Mouse (Mus musculus): Measurements from ENCODE around the gene Rpgrip1l. TPM values are rescaled to one million over a fixed set of nuclear protein-coding genes. Genes with fewer than 3 reads are reported as not detected.

Rpgrip1l gene
- polyA plus RNA-seq, 1 experiment from 2014 or later = 10.6 TPM

- no peak for ATAC-seq (ENCODE audit: low FRiP score)
- Histone ChIP-seq H3K36me3 (peaks cover 5% of the 10 kb centered on the region), H3K4me2 (no peak overlapping the region), H3K4me1 (replicated peaks) (no peaks in the 10 kb centered on the region), H3K27me3 (no peaks in the 10 kb centered on the region), H3K9me3 (no peaks in the 10 kb centered on the region), H3K4me3 (no peak overlapping the region), H3K9ac (no peak overlapping the region), H3K27ac (no peak overlapping the region)
- WGBS = 77% methylated on average over 8 of the region's 8 CpGs
These were observed 26.8 kb downstream of the Rpgrip1l start for GRCm38 (mm10) chr8:91286237-91286636.

DNA sequence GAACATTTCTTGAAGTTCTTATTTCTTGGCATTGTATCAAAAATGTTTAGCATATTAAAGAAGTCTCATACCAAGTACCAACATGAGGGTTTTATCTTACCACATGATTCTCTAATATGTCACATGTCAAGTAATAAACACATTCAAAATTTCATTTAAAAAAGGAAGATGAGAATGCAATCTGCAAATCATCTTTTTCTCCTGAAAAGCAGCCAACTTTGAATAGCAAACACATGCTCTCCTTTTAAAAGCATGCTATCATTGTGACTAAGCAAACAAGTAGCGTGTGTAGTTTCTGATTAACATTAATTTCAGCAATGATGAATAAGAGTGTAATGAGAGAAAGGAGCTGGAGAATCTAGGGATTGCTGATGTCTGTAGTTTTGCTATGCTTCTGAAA is 29.2 kb downstream of the Rpgrip1l start:
- ATAC-seq (ENCODE audit: low FRiP score) = no peak
- Histone ChIP-seq H3K4me2 (no peak overlapping the region), H3K27ac (no peak overlapping the region), H3K27me3 (no peaks in the 10 kb centered on the region), H3K4me1 (replicated peaks) (no peaks in the 10 kb centered on the region), H3K9ac (no peak overlapping the region), H3K9me3 (no peaks in the 10 kb centered on the region), H3K36me3 (peaks cover 5% of the 10 kb centered on the region), H3K4me3 (no peak overlapping the region)
- 96% methylated on average over 1 of the region's 1 CpGs for WGBS

GRCm38 (mm10) chr8:91282655-91283054 is 30.4 kb downstream of the Rpgrip1l start:
- ATAC-seq (ENCODE audit: low FRiP score) = no peak
- Histone ChIP-seq H3K27ac (no peak overlapping the region), H3K9me3 (no peaks in the 10 kb centered on the region), H3K9ac (no peak overlapping the region), H3K4me3 (no peak overlapping the region), H3K36me3 (peaks cover 5% of the 10 kb centered on the region), H3K4me1 (replicated peaks) (no peaks in the 10 kb centered on the region), H3K4me2 (no peak overlapping the region), H3K27me3 (no peaks in the 10 kb centered on the region)
- WGBS = 77% methylated on average over 5 of the region's 5 CpGs

GRCm38 (mm10) chr8:91281545-91281944 is 31.5 kb downstream of the Rpgrip1l start:
- Histone ChIP-seq H3K9me3 (no peaks in the 10 kb centered on the region), H3K9ac (no peak overlapping the region), H3K36me3 (no peaks in the 10 kb centered on the region), H3K4me2 (no peak overlapping the region), H3K4me3 (no peak overlapping the region), H3K27me3 (no peaks in the 10 kb centered on the region), H3K4me1 (replicated peaks) (no peaks in the 10 kb centered on the region), H3K27ac (no peak overlapping the region)
- ATAC-seq (ENCODE audit: low FRiP score) = no peak
- 89% methylated on average over 8 of the region's 8 CpGs for WGBS

DNA sequence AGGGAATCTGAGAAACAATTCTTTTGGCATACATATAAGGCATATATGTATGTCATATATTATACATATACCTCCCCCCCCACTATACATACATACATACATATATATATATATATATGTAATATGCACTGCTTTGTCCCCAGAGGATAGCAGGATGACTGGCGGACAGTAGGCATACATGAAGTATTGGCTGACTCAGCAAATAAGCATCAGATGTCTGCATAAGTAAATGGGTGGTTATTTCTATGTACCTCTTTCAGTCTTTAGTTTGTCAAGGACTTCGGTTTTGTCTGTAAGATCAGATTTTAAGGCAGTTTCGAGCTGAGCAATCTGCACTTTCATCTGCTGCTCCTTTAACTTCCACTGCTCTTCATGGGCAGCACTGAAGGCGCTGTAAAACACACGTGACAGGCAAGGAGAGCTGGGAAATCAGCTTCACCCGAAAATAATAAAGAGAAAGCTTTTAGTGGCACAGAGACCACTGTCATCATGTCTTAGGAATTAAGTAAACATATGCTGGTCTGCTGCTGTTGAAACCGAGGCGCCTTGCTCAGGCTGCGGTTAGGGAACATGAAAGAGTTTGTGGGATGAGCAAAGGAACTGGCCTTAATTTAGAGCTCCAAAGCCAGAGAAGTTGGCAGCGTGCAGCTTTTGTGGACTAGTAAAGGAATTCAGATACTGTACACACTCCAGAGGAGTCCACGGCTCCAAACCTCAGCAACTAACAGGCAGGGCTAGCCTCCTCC is 32.4 kb downstream of the Rpgrip1l start:
- WGBS = 90% methylated on average over 11 of the region's 11 CpGs
- Histone ChIP-seq H3K27me3 (no peaks in the 10 kb centered on the region), H3K9me3 (no peaks in the 10 kb centered on the region), H3K27ac (no peak overlapping the region), H3K4me1 (replicated peaks) (no peaks in the 10 kb centered on the region), H3K9ac (no peak overlapping the region), H3K36me3 (peaks cover 3% of the 10 kb centered on the region; the same call in 1 of the 2 replicates), H3K4me2 (no peak overlapping the region), H3K4me3 (no peak overlapping the region)
- no peak for ATAC-seq (ENCODE audit: low FRiP score)

DNA sequence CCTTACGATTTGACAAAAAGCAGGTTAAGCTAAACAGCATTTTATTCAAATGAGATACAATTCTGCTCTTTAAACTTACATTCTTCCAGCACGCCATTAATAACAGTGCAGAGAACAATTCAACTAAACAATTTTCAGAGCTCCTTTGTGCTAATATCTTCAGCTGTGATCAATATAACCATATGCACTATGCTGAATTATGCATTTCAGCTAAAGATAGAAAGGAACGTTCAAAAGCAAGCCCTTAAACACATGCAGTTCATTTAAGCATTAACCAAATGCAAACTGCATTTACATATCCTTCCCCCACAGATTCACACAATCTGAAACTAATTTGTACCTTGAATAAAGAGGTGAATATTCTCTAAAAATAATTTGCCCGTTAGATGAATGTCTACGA is 35.0 kb downstream of the Rpgrip1l start:
- ATAC-seq (ENCODE audit: low FRiP score) = no peak
- Histone ChIP-seq H3K27ac (no peak overlapping the region), H3K27me3 (no peaks in the 10 kb centered on the region), H3K4me3 (no peak overlapping the region), H3K9me3 (no peaks in the 10 kb centered on the region), H3K9ac (no peak overlapping the region), H3K4me1 (replicated peaks) (no peaks in the 10 kb centered on the region), H3K36me3 (peaks cover 8% of the 10 kb centered on the region), H3K4me2 (no peak overlapping the region)
- WGBS = 76% methylated on average over 5 of the region's 5 CpGs

GRCm38 (mm10) chr8:91276337-91276736 is 36.7 kb downstream of the Rpgrip1l start:
- no peak overlapping the region for H3K27ac ChIP-seq
- no peaks in the 10 kb centered on the region for H3K4me1 ChIP-seq (replicated peaks)
- H3K9ac ChIP-seq = no peak overlapping the region
- no peak overlapping the region for H3K4me3 ChIP-seq
- no peak for ATAC-seq (ENCODE audit: low FRiP score)
- H3K36me3 ChIP-seq = peaks cover 17% of the 10 kb centered on the region
- no peak overlapping the region for H3K4me2 ChIP-seq
- H3K9me3 ChIP-seq = no peaks in the 10 kb centered on the region
- H3K27me3 ChIP-seq = no peaks in the 10 kb centered on the region
- 95% methylated on average over 2 of the region's 2 CpGs for WGBS

DNA sequence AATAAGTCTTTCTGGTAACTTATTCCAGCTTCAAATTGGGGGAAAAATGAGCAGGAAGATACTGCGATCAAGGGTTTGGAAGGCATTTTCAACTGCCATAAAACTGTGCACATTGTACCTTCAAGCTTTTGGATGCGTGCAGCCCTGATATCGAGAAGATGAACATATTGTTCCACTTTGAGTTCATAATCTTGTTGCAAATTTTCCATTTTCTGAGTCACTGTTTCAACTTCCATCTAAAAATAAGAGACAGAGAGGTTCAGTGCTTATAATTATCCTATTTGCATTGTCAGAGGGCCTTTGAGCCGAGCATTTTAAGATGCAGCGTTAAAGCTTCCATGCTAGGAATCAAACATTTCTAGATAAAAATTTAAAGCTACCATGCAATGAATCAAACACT is 39.6 kb downstream of the Rpgrip1l start:
- peaks cover 19% of the 10 kb centered on the region for H3K36me3 ChIP-seq
- WGBS = 93% methylated on average over 5 of the region's 5 CpGs
- H3K4me1 ChIP-seq (replicated peaks) = no peaks in the 10 kb centered on the region
- H3K4me3 ChIP-seq = no peak overlapping the region
- no peak overlapping the region for H3K27ac ChIP-seq
- H3K27me3 ChIP-seq = no peaks in the 10 kb centered on the region
- no peak overlapping the region for H3K9ac ChIP-seq
- ATAC-seq (ENCODE audit: low FRiP score) = no peak
- no peaks in the 10 kb centered on the region for H3K9me3 ChIP-seq
- no peak overlapping the region for H3K4me2 ChIP-seq

- H3K27me3 ChIP-seq = no peaks in the 10 kb centered on the region
- H3K4me2 ChIP-seq = no peak overlapping the region
- no peaks in the 10 kb centered on the region for H3K9me3 ChIP-seq
- ATAC-seq (ENCODE audit: low FRiP score) = no peak
- H3K4me1 ChIP-seq (replicated peaks) = no peaks in the 10 kb centered on the region
- WGBS = 87% methylated on average over 2 of the region's 2 CpGs
- no peak overlapping the region for H3K27ac ChIP-seq
- H3K4me3 ChIP-seq = no peak overlapping the region
- H3K36me3 ChIP-seq = peaks cover 27% of the 10 kb centered on the region
- no peak overlapping the region for H3K9ac ChIP-seq
These were observed 43.6 kb downstream of the Rpgrip1l start for GRCm38 (mm10) chr8:91269374-91269958.

GRCm38 (mm10) chr8:91264564-91264963 is 48.5 kb downstream of the Rpgrip1l start:
- Histone ChIP-seq H3K27ac (no peak overlapping the region), H3K36me3 (peaks cover 17% of the 10 kb centered on the region), H3K4me3 (no peak overlapping the region), H3K27me3 (no peaks in the 10 kb centered on the region), H3K9me3 (no peaks in the 10 kb centered on the region), H3K4me1 (replicated peaks) (no peaks in the 10 kb centered on the region), H3K9ac (no peak overlapping the region), H3K4me2 (no peak overlapping the region)
- no peak for ATAC-seq (ENCODE audit: low FRiP score)

GRCm38 (mm10) chr8:91263939-91264338 is 49.1 kb downstream of the Rpgrip1l start:
- no peak for ATAC-seq (ENCODE audit: low FRiP score)
- Histone ChIP-seq H3K4me3 (no peak overlapping the region), H3K4me2 (no peak overlapping the region), H3K36me3 (peaks cover 16% of the 10 kb centered on the region), H3K9me3 (no peaks in the 10 kb centered on the region), H3K9ac (no peak overlapping the region), H3K4me1 (replicated peaks) (no peaks in the 10 kb centered on the region), H3K27ac (no peak overlapping the region), H3K27me3 (no peaks in the 10 kb centered on the region)
- 83% methylated on average over 3 of the region's 3 CpGs for WGBS

GRCm38 (mm10) chr8:91261598-91261997 is 51.5 kb downstream of the Rpgrip1l start:
- whole genome bisulfite sequencing = 82% methylated on average over 2 of the region's 2 CpGs
- no peak for ATAC-seq (ENCODE audit: low FRiP score)
- Histone ChIP-seq H3K36me3 (peaks cover 3% of the 10 kb centered on the region; the same call in 1 of the 2 replicates), H3K4me2 (no peak overlapping the region), H3K27ac (no peak overlapping the region), H3K9me3 (no peaks in the 10 kb centered on the region), H3K9ac (no peak overlapping the region), H3K27me3 (no peaks in the 10 kb centered on the region), H3K4me3 (no peak overlapping the region), H3K4me1 (replicated peaks) (no peaks in the 10 kb centered on the region)

DNA sequence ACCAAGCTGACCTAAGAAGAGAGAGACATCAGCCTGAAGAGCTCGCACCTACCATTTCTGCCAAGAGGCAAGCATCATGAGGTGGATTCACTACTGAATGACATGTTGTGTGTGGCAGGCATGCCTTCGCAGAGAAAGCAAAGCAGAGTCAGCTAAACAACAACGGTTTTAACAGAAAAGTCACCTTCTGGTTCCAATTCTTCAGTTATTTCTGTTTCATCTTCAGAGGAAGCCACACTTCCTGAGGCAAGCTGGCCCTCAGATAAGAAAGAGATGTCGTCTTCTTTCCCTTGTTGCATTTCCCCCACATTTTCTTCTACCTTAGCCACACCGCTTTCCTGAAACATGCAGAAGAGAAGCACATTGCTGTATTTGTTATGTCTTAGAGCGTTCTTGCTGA is 62.1 kb downstream of the Rpgrip1l start:
- Histone ChIP-seq H3K27ac (no peak overlapping the region), H3K4me2 (no peak overlapping the region), H3K36me3 (peaks cover 13% of the 10 kb centered on the region), H3K9me3 (no peaks in the 10 kb centered on the region), H3K9ac (no peak overlapping the region), H3K4me3 (no peak overlapping the region), H3K27me3 (no peaks in the 10 kb centered on the region), H3K4me1 (replicated peaks) (no peaks in the 10 kb centered on the region)
- WGBS = 95% methylated on average over 6 of the region's 6 CpGs
- no peak for ATAC-seq (ENCODE audit: low FRiP score)
